Mouse (Mus musculus) heart, postnatal 36 days (tissue): ENCODE measurements around the gene Zfp318. TPM values are rescaled to one million over a fixed set of nuclear protein-coding genes. Genes with fewer than 3 reads are reported as not detected.

Source experiments
- DNase-seq, 2 experiments: peaks; one replicate each; pipeline ENCODE4 v3.0.0; 2021 to 2022
- intact Hi-C: fragments of 180-260 bp; cut with DNase I; formaldehyde crosslinking; loops from one replicate; pipeline ENCODE4 v1.15.1; 2025
- total RNA-seq, 2 experiments: library from RNA; stranded (reverse); gene quantifications; 2 replicates each; pipeline ENCODE4 v1.2.3; 2021

Gene Zfp318
- total RNA-seq, 2 experiments from 2014 or later: 17.6 to 19.1 TPM

GRCm38 (mm10) chr17:46444839-46445579, 61.5 kb downstream of the Zfp318 start:
- intact Hi-C loops: no loop called here
- DNase-seq: no peak

- intact Hi-C loops: no loop called here
- DNase-seq: no peak
Measured at GRCm38 (mm10) chr17:46446264-46446663, 62.7 kb downstream of the Zfp318 start.

GRCm38 (mm10) chr17:46452683-46453082, 69.2 kb downstream of the Zfp318 start:
- intact Hi-C loops: no loop called here
- no peak for DNase-seq

- DNase-seq: no peak
- intact Hi-C loops: no loop called here
Measured at GRCm38 (mm10) chr17:46453302-46453948, 69.9 kb downstream of the Zfp318 start.

- no peak for DNase-seq
- intact Hi-C loops: no loop called here
Measured at GRCm38 (mm10) chr17:46453970-46454411, 70.5 kb downstream of the Zfp318 start.

GRCm38 (mm10) chr17:46454539-46454938, 71.0 kb downstream of the Zfp318 start:
- intact Hi-C loops: no loop called here
- DNase-seq: no peak

GRCm38 (mm10) chr17:46455110-46455691, 71.7 kb downstream of the Zfp318 start:
- intact Hi-C loops: no loop called here

GRCm38 (mm10) chr17:46457791-46458190, 74.3 kb downstream of the Zfp318 start:
- peak in 1 of 2 experiments; percentile 46 for DNase-seq

More at GRCm38 (mm10) chr17:46455110-46455691, 71.7 kb downstream of the Zfp318 start:
- peak in 1 of 2 experiments; percentile 21 for DNase-seq

GRCm38 (mm10) chr17:46458439-46458838, 74.9 kb downstream of the Zfp318 start:
- intact Hi-C loops: no loop called here
- DNase-seq: no peak

More at GRCm38 (mm10) chr17:46457791-46458190, 74.3 kb downstream of the Zfp318 start:
- intact Hi-C loops: no loop called here

GRCm38 (mm10) chr17:46460673-46461072, 77.1 kb downstream of the Zfp318 start:
- DNase-seq: no peak

GRCm38 (mm10) chr17:46461347-46461746, 77.8 kb downstream of the Zfp318 start:
- intact Hi-C loops: no loop called here
- DNase-seq: no peak

More at GRCm38 (mm10) chr17:46460673-46461072, 77.1 kb downstream of the Zfp318 start:
- intact Hi-C loops: no loop called here

- intact Hi-C loops: no loop called here
- peak; percentile 43 to 46 for DNase-seq
Measured at GRCm38 (mm10) chr17:46462226-46462625, 78.7 kb downstream of the Zfp318 start.

GRCm38 (mm10) chr17:46467830-46468229, 84.3 kb downstream of the Zfp318 start:
- DNase-seq: no peak
- intact Hi-C loops: no loop called here

Other genes with a start within 250 kb of the Zfp318 start
- 1 to 10 TPM in 1 of 2 experiments, under 1 TPM in 1; 0.94 to 1.4 TPM for gene Rsph9, start 239.5 kb upstream of the Zfp318 start, total RNA-seq
- gene Mad2l1bp, start 230.2 kb upstream of the Zfp318 start, total RNA-seq: 10 to 100 TPM; 21.0 to 21.8 TPM
- 10 to 100 TPM; 65.1 to 72.2 TPM for gene Gtpbp2, start 222.7 kb upstream of the Zfp318 start, total RNA-seq
- 10 to 100 TPM in 1 of 2 experiments, 1 to 10 TPM in 1; 8.5 to 10.3 TPM for gene Polh, start 181.1 kb upstream of the Zfp318 start, total RNA-seq
- gene Xpo5, start 180.9 kb upstream of the Zfp318 start, total RNA-seq: 10 to 100 TPM; 20.8 to 21.7 TPM
- 10 to 100 TPM; 22.2 to 25.1 TPM for gene Polr1c, start 135.7 kb upstream of the Zfp318 start, total RNA-seq
- 10 to 100 TPM; 83.3 to 86.2 TPM for gene Yipf3, start 135.7 kb upstream of the Zfp318 start, total RNA-seq
- under 1 TPM; 0.22 to 0.30 TPM for gene Lrrc73, start 130.2 kb upstream of the Zfp318 start, total RNA-seq
- 10 to 100 TPM; 33.8 to 43.6 TPM for gene Tjap1, start 100.7 kb upstream of the Zfp318 start, total RNA-seq
- under 1 TPM; 0.39 to 0.60 TPM for gene Dlk2, start 86.3 kb upstream of the Zfp318 start, total RNA-seq
- 1 to 10 TPM; 3.8 to 4.9 TPM for gene Abcc10, start 55.4 kb upstream of the Zfp318 start, total RNA-seq
- 1 to 10 TPM in 1 of 2 experiments, not detected in 1; 1.2 TPM for gene Crip3, start 45.2 kb downstream of the Zfp318 start, total RNA-seq
- not detected for gene Slc22a7, start 54.7 kb downstream of the Zfp318 start, total RNA-seq
- gene Ttbk1, start 103.9 kb downstream of the Zfp318 start, total RNA-seq: under 1 TPM; 0.19 TPM
- 1 to 10 TPM in 1 of 2 experiments, under 1 TPM in 1; 0.89 to 2.2 TPM for gene Dnph1, start 113.0 kb downstream of the Zfp318 start, total RNA-seq
- gene Cul9, start 162.7 kb downstream of the Zfp318 start, total RNA-seq: 10 to 100 TPM; 20.3 to 24.0 TPM
- gene Srf, start 172.4 kb downstream of the Zfp318 start, total RNA-seq: 10 to 100 TPM; 85.7 to 94.7 TPM
- gene Ptk7, start 245.8 kb downstream of the Zfp318 start, total RNA-seq: 1 to 10 TPM; 2.7 to 4.0 TPM